Mouse (Mus musculus) neural tube, embryonic 12.5 days (tissue): ENCODE data around the gene Skor1. TPM values are rescaled to one million over a fixed set of nuclear protein-coding genes. Genes with fewer than 3 reads are reported as not detected.

Experiments
- ATAC-seq: fragments of 200-750 bp; cut with Nextera tagmentation; 2 replicates; pipeline ENCODE4 v1.8.0; 2017; ENCODE audit warnings: low read depth, mild to moderate bottlenecking, moderate TSS enrichment, moderate library complexity; ENCODE audit not compliant: low FRiP score
- H3K27ac ChIP-seq: fragments of 300-500 bp; sonication (generic); 2 replicates; pipeline ENCODE4 v1.5.1; 2016
- H3K27me3 ChIP-seq: fragments of 300-500 bp; sonication (generic); replicated peaks from 2 replicates; pipeline ENCODE4 v1.6.1; 2016; ENCODE audit warnings: mild to moderate bottlenecking
- H3K36me3 ChIP-seq: fragments of 300-500 bp; sonication (generic); 2 replicates; pipeline ENCODE4 v1.6.1; 2016; ENCODE audit warnings: mild to moderate bottlenecking
- H3K4me1 ChIP-seq: fragments of 300-500 bp; sonication (generic); 2 replicates; pipeline ENCODE4 v1.6.1; 2016
- H3K4me2 ChIP-seq: fragments of 300-500 bp; sonication (generic); replicated peaks from 2 replicates; pipeline ENCODE4 v1.6.1; 2016; ENCODE audit warnings: mild to moderate bottlenecking
- H3K4me3 ChIP-seq: fragments of 300-500 bp; sonication (generic); 2 replicates; pipeline ENCODE4 v1.5.1; 2016
- H3K9ac ChIP-seq: fragments of 300-500 bp; sonication (generic); 2 replicates; pipeline ENCODE4 v1.6.1; 2016; ENCODE audit warnings: mild to moderate bottlenecking
- H3K9me3 ChIP-seq: fragments of 300-500 bp; sonication (generic); 2 replicates; pipeline ENCODE4 v1.6.1; 2016; ENCODE audit warnings: mild to moderate bottlenecking
- WGBS: fragments of 180-500 bp; shearing (Covaris S2); methylation state at CpG from one replicate; pipeline ENCODE4 v1.1.7; 2016; 5-methylcytosine and 5-hydroxymethylcytosine counted together
- polyA plus RNA-seq: library from polyadenylated mRNA; unstranded; fragments of >200 nt; fragmentation: Nextera tagmentation; extraction: Ambion mirVana; gene quantifications from 2 replicates; pipeline ENCODE4 v1.2.1, GENCODE M21; 2016

The Skor1 gene
- polyA plus RNA-seq, 1 experiment from 2014 or later: 39.1 TPM

DNA sequence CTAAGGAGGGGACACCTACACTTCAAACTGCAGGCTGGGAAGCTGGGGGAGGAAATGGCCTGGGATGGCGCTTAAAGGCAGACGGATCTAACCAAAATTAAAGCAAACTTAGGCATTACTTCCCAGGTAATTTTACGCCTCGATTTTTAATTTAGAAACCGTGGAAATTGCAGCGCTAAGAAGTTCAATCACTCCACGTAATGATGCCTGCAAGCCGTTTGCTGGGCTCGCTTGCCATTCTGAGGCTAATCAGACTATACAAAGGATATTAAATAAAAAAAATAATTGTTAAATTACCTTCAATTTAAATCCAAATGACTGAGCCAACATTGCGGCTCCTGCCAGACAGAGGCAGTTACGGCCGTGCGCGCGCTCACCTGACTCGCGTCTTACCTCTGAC is 9.1 kb downstream of the Skor1 start:
- H3K4me1 ChIP-seq: peaks cover 39% of the 10 kb centered on the region
- 2% methylated on average over 17 of the region's 17 CpGs for WGBS
- peak overlapping the region; percentile 20; the same call in 1 of the 2 replicates for H3K4me3 ChIP-seq
- ATAC-seq: no peak
- H3K4me2 ChIP-seq: peak overlapping the region; percentile 76
- H3K9me3 ChIP-seq: no peaks in the 10 kb centered on the region
- H3K27ac ChIP-seq: no peak overlapping the region
- H3K9ac ChIP-seq: peak overlapping the region; percentile 14; the same call in 1 of the 2 replicates
- H3K36me3 ChIP-seq: no peaks in the 10 kb centered on the region
- H3K27me3 ChIP-seq: peaks cover 97% of the 10 kb centered on the region

- Histone ChIP-seq H3K27me3 (peaks cover 97% of the 10 kb centered on the region), H3K36me3 (no peaks in the 10 kb centered on the region), H3K27ac (no peak overlapping the region), H3K9ac (peak overlapping the region; percentile 55), H3K9me3 (no peaks in the 10 kb centered on the region), H3K4me3 (peak overlapping the region; percentile 29), H3K4me1 (peaks cover 39% of the 10 kb centered on the region), H3K4me2 (peak overlapping the region; percentile 76)
- under 1% methylated on average over 31 of the region's 31 CpGs for WGBS
- ATAC-seq: no peak
These were observed 10.2 kb downstream of the Skor1 start for GRCm38 (mm10) chr9:63138481-63138967.

DNA sequence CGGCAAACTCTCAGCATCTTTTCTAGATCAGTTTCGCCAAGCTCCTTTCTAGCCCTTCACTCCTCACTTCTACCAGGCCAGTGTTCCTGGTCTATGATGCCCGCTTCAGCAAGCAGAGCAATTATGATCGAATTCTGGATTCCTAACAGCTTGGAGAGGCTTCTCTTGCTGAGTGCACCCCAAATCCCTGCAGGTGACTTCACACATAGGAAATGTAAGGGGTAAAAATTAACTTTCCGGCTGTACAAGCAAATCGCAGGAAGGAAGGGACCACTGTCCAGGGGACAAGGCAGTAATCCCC is 11.2 kb downstream of the Skor1 start:
- no peak overlapping the region for H3K27ac ChIP-seq

GRCm38 (mm10) chr9:63136756-63137614 is 11.8 kb downstream of the Skor1 start:
- 4% methylated on average over 19 of the region's 19 CpGs for WGBS
- no peak for ATAC-seq
- Histone ChIP-seq H3K4me3 (no peak overlapping the region), H3K27ac (no peak overlapping the region), H3K4me1 (peaks cover 42% of the 10 kb centered on the region), H3K27me3 (peaks cover 83% of the 10 kb centered on the region), H3K9me3 (no peaks in the 10 kb centered on the region), H3K4me2 (peak overlapping the region; percentile 76), H3K9ac (no peak overlapping the region), H3K36me3 (no peaks in the 10 kb centered on the region)

More for the DNA sequence above, 11.2 kb downstream of the Skor1 start:
- Histone ChIP-seq H3K9ac (peak overlapping the region; percentile 42; the same call in 1 of the 2 replicates), H3K27me3 (peaks cover 88% of the 10 kb centered on the region), H3K9me3 (no peaks in the 10 kb centered on the region), H3K36me3 (no peaks in the 10 kb centered on the region), H3K4me3 (no peak overlapping the region; the same call in 1 of the 2 replicates), H3K4me2 (peak overlapping the region; percentile 76), H3K4me1 (peaks cover 39% of the 10 kb centered on the region)
- no peak for ATAC-seq
- 2% methylated on average over 6 of the region's 6 CpGs for WGBS

GRCm38 (mm10) chr9:63136241-63136640 is 12.5 kb downstream of the Skor1 start:
- WGBS: 4% methylated on average over 8 of the region's 8 CpGs
- Histone ChIP-seq H3K9ac (no peak overlapping the region), H3K36me3 (no peaks in the 10 kb centered on the region), H3K27ac (no peak overlapping the region), H3K4me1 (peaks cover 44% of the 10 kb centered on the region), H3K27me3 (peaks cover 75% of the 10 kb centered on the region), H3K4me3 (no peak overlapping the region), H3K4me2 (peak overlapping the region; percentile 76; the same call in 1 of the 2 replicates), H3K9me3 (no peaks in the 10 kb centered on the region)
- no peak for ATAC-seq

- WGBS: under 1% methylated on average over 16 of the region's 16 CpGs
- no peak for ATAC-seq
These were observed 13.0 kb downstream of the Skor1 start for GRCm38 (mm10) chr9:63135801-63136200.

DNA sequence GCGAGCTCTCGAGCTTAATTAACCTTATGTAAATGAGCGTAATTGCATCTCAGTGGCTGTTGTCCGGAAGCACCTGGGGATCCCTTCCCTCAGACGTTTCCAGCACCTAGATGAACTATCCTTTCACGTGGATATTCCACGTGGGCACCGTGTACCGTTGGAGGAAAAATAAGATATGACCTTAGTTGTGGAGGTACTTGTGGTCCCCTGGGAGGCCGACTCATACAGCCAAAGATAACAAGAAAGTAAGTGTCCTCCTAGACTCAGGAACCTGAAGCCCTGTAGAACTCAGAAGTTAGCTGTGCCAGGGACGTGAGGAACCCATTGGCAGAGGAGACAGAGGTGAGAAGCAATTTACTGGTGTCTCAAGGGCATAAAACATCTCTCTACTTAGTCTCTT is 13.4 kb downstream of the Skor1 start:
- WGBS: 3% methylated on average over 11 of the region's 11 CpGs
- Histone ChIP-seq H3K9ac (peak overlapping the region; percentile 21; the same call in 1 of the 2 replicates), H3K4me1 (peaks cover 44% of the 10 kb centered on the region)

More at GRCm38 (mm10) chr9:63135801-63136200, 13.0 kb downstream of the Skor1 start:
- Histone ChIP-seq H3K27me3 (peaks cover 71% of the 10 kb centered on the region), H3K9ac (peak overlapping the region; percentile 21; the same call in 1 of the 2 replicates), H3K9me3 (no peaks in the 10 kb centered on the region), H3K4me1 (peaks cover 44% of the 10 kb centered on the region), H3K4me2 (peak overlapping the region; percentile 56), H3K4me3 (peak overlapping the region; percentile 26; the same call in 1 of the 2 replicates), H3K36me3 (no peaks in the 10 kb centered on the region), H3K27ac (no peak overlapping the region)

DNA sequence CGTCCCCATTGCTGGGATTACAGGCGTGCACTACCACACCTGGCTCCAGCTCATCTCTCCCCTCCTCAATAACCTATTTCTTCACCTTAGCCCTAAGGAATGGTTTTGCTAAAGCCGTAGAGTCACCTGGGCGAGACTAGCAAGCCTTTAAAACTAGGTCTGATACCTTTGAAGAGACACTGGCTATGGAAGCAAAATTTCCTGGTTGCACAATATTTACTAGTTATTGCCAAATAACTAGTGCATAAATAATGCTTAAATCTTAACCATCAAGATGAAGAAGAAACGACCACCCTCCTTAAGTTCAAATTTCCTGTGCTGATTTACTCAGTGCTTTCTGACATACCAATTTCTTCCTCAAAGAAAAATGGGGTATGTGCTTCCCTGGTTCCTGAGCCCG is 15.1 kb downstream of the Skor1 start:
- H3K27ac ChIP-seq: no peak overlapping the region
- H3K4me2 ChIP-seq: peak overlapping the region; percentile 83
- WGBS: 18% methylated on average over 6 of the region's 6 CpGs
- ATAC-seq: peak; percentile 1; the same call in 1 of the 2 replicates
- H3K4me1 ChIP-seq: peaks cover 33% of the 10 kb centered on the region
- no peak overlapping the region for H3K9ac ChIP-seq
- H3K4me3 ChIP-seq: peak overlapping the region; percentile 16; the same call in 1 of the 2 replicates
- H3K27me3 ChIP-seq: peaks cover 49% of the 10 kb centered on the region
- no peaks in the 10 kb centered on the region for H3K9me3 ChIP-seq
- H3K36me3 ChIP-seq: no peaks in the 10 kb centered on the region

More for the DNA sequence above, 13.4 kb downstream of the Skor1 start:
- Histone ChIP-seq H3K4me3 (peak overlapping the region; percentile 26; the same call in 1 of the 2 replicates), H3K4me2 (peak overlapping the region; percentile 56), H3K27me3 (peaks cover 66% of the 10 kb centered on the region), H3K9me3 (no peaks in the 10 kb centered on the region), H3K36me3 (no peaks in the 10 kb centered on the region), H3K27ac (no peak overlapping the region)
- ATAC-seq: no peak

DNA sequence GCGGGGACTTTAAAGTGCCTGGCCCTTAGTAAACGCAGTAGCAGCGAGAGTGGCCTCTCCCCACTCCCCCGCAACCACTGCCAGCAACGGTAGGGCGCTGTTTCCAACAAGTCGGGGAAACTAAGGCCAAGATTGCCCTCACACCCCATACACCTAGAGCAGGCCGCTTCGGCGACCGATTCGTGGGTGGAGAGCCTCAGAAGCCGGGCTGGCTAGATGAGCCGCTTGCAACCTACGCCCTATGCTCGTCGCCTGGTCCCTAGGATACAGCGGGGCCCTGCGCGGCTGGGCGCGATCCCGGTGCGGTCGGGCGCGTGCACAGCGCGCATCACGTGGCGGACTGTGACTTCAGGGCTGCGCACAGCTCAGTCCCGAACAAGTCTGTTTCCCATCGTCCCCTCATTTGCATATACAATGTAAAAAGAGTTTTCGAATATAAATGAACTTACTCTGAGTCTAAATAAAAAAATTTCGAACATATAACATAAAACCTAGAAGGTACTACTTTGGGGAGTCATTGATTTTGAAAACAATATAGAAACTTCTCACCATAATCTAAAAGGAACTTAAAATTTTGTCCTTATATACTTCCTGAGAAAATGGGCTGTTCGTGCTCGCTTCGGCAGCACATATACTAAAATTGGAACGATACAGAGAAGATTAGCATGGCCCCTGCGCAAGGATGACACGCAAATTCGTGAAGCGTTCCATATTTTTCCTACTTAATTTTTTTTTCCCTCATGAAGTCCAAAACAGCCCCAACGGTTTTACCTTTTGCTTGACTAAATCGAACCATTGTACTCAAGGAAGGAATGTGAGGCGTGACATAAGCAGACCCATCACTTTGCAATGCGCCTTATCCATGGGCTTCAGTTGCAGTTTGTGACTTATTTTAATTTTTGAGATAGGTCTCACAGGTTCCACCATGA is 15.8 kb downstream of the Skor1 start:
- peak overlapping the region; percentile 83 for H3K4me2 ChIP-seq
- peak; percentile 97 for ATAC-seq
- no peaks in the 10 kb centered on the region for H3K36me3 ChIP-seq
- H3K9ac ChIP-seq: peak overlapping the region; percentile 57
- H3K4me3 ChIP-seq: peak overlapping the region; percentile 65
- H3K27me3 ChIP-seq: peaks cover 42% of the 10 kb centered on the region
- 0 out of 2 replicates have a peak overlapping the region, but pooled peaks have one; percentile 32 for H3K27ac ChIP-seq
- H3K4me1 ChIP-seq: peaks cover 28% of the 10 kb centered on the region
- 1% methylated on average over 48 of the region's 48 CpGs for WGBS
- H3K9me3 ChIP-seq: no peaks in the 10 kb centered on the region

DNA sequence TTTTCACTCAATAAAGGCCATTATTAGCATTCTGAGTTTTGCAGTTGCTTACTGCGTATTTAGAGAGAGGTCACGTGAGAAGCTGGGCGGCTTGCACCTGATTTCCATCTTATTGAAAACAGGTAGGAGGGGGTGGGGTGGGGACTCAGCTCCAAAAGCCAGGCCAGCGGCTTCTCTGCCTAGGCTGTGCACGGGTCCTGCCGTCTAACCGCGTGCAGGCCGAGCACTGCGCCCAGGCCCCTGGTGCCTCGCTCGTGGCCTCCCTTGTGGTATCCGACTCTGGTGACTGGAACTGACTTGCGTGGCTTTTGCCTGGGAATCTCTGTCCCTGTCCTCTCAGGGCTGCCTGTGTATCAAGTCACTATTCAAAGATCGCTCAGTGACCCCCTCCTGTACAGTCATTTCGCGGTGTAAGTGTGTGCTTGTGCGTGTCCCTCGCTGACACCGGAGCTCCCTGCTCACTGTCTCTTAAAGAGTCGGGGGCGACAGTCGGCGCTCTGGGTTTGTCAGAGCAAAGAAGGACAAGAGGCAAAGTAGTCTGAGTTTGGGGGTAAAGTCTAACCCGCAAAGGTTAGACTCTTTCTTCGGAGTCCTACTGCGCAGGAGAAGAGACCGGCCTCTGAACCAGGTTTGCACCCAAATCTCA is 16.7 kb downstream of the Skor1 start:
- Histone ChIP-seq H3K27ac (0 out of 2 replicates have a peak overlapping the region, but pooled peaks have one; percentile 32), H3K27me3 (peaks cover 34% of the 10 kb centered on the region), H3K4me2 (peak overlapping the region; percentile 83), H3K9ac (peak overlapping the region; percentile 57), H3K36me3 (no peaks in the 10 kb centered on the region), H3K4me3 (peak overlapping the region; percentile 65), H3K4me1 (peaks cover 23% of the 10 kb centered on the region), H3K9me3 (no peaks in the 10 kb centered on the region)
- peak; percentile 46; the same call in 1 of the 2 replicates for ATAC-seq
- WGBS: 1% methylated on average over 28 of the region's 28 CpGs

- Histone ChIP-seq H3K4me2 (no peak overlapping the region), H3K9me3 (no peaks in the 10 kb centered on the region), H3K4me3 (no peak overlapping the region), H3K27me3 (peaks cover 12% of the 10 kb centered on the region), H3K27ac (no peak overlapping the region), H3K4me1 (peaks cover 12% of the 10 kb centered on the region), H3K36me3 (no peaks in the 10 kb centered on the region), H3K9ac (no peak overlapping the region)
- WGBS: 88% methylated on average over 8 of the region's 8 CpGs
- no peak for ATAC-seq
These were observed 19.1 kb downstream of the Skor1 start for GRCm38 (mm10) chr9:63129641-63130041.
